Mouse (Mus musculus) CH12.LX (cell line): Measurements from ENCODE around the gene Msi2.

ENCODE experiments used
- CTCF ChIP-seq, 2 experiments: IDR thresholded peaks in 1 of 2; conservative IDR thresholded peaks in 1 of 2; 2 replicates each; pipeline ENCODE4 v1.5.1; 2011 to 2012; ENCODE audit warnings: low read depth in 2 of 2, low read length in 2 of 2, improper control_type of control experiment in 1 of 2, inconsistent platforms in 1 of 2, mild to moderate bottlenecking in 1 of 2, moderate library complexity in 1 of 2
- E2F4 ChIP-seq: IDR thresholded peaks from 2 replicates; pipeline ENCODE4 v1.6.1; 2011; ENCODE audit warnings: low read depth, low read length, improper control_type of control experiment; ENCODE audit not compliant: insufficient replicate concordance
- EP300 ChIP-seq: IDR thresholded peaks from 2 replicates; pipeline ENCODE4 v1.6.1; 2011; ENCODE audit warnings: low read length, improper control_type of control experiment
- POLR2A ChIP-seq: IDR thresholded peaks from 2 replicates; pipeline ENCODE4 v1.6.1; 2011; ENCODE audit warnings: low read depth, mild to moderate bottlenecking, improper control_type of control experiment, low read length
- TBP ChIP-seq: conservative IDR thresholded peaks from 2 replicates; pipeline ENCODE4 v1.6.1; 2011; ENCODE audit warnings: low read depth, low read length, improper control_type of control experiment
- TCF12 ChIP-seq: IDR thresholded peaks from 2 replicates; pipeline ENCODE4 v1.6.1; 2014; ENCODE audit warnings: low read depth, mild to moderate bottlenecking, inconsistent platforms, low read length, improper control_type of control experiment
- USF2 ChIP-seq: conservative IDR thresholded peaks from 2 replicates; pipeline ENCODE4 v1.6.1; 2011; ENCODE audit warnings: low read depth, low read length, improper control_type of control experiment
- ZC3H11A ChIP-seq: IDR thresholded peaks from 2 replicates; pipeline ENCODE4 v1.6.1; 2012; ENCODE audit warnings: low read depth, mild to moderate bottlenecking, inconsistent platforms, low read length, improper control_type of control experiment

DNA sequence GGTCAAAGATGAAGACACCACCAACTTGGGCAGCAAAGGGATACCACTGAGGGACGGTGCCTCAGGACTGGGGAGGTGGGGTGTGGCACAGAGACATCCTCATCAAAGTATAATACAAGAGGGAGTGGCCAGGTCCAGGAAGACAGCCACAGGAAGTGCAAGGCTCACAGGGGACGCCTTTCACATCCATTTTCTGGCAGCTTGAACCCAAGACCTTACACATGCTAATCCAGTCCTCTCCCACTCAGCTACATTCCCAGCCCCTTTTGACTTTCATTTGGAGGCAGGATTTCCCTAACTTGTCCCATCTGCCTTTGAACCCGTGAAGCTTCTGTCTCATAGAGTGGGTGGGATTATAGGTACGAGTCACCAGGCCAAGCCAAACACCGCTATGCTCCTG, 59.4 kb downstream of the Msi2 start:
- TF ChIP-seq EP300 (no peak), CTCF (conservative IDR thresholded peaks at IDR 0.05 in 1 of 2, IDR thresholded peaks at IDR 0.05 in 1 of 2; ENCODE audit: low read depth in 2 of 2, low read length in 2 of 2) (no peak), ZC3H11A (no peak), TBP (no peak), USF2 (no peak), TCF12 (no peak), POLR2A (no peak), E2F4 (no peak)
